Mouse (Mus musculus): Measurements from ENCODE around the gene Piga.

DNA sequence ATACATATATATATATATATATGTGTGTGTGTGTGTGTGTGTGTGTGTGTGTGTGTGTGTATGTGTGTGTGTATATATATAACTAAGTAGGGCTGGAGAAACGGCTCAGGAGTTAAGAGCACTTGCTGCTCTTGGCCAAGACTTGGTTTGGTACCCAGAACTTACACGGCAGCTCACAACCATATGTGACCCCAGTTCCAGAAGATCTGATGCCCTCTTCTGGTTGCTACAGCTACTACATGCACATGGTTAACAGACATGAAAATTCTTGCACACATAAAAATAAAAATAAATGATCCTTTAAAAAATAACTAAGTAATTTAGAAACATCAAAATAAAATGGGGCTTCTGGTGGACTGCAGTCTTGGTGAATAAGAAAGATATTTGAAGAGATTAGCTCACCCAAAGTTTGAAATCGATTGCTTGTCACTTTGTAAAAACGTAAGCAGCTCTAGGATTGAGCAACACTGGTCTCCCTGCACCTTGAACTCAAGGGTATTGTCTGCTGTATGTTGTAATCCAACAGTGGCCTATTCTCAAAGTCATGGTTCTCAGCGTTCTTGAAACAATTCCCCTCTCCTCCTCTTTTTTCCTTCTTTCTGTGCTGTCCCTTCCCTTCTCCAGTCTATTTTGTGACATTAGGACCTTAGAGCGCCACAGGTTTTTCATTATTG is 39.8 kb downstream of the Piga start:
- TF ChIP-seq CTCF (IDR thresholded peaks at IDR 0.05; ENCODE audit: insufficient read depth, low read depth, low read length) (no peak), POLR2A (IDR thresholded peaks at IDR 0.05; ENCODE audit: insufficient read depth, low read depth, low read length) (no peak)

Measured in olfactory bulb, adult 2 months (tissue).